Mouse (Mus musculus) common myeloid progenitor, adult 5-6 weeks (primary cell): Measurements from ENCODE around the gene Ethe1. TPM values are rescaled to one million over a fixed set of nuclear protein-coding genes. Genes with fewer than 3 reads are reported as not detected.

ENCODE experiments used
- ATAC-seq: replicated peaks from 2 replicates; pipeline ENCODE4 v1.8.0; 2016; ENCODE audit warnings: low read depth, mild to moderate bottlenecking, moderate TSS enrichment, inconsistent platforms; ENCODE audit not compliant: poor library complexity, severe bottlenecking
- total RNA-seq: library from RNA; stranded (forward); fragments of 200-1000, 187-1606 nt; gene quantifications from 2 replicates; pipeline ENCODE4 v1.2.3, GENCODE M21; 2017

Gene Ethe1
- total RNA-seq = 13.2 and 14.6 TPM in 2 replicates

GRCm38 (mm10) chr7:24587330-24588105, at the start of gene Ethe1, which contains the start of gene Zfp575:
Ethe1 (plus strand) TSS chr7:24587543.
Zfp575 (minus strand) TSS chr7:24587641.
- peak; percentile 40 for ATAC-seq

GRCm38 (mm10) chr7:24537591-24537990, 49.8 kb upstream of the Ethe1 start:
- ATAC-seq = no peak

- no peak for ATAC-seq
Observed at GRCm38 (mm10) chr7:24538154-24538553, 49.2 kb upstream of the Ethe1 start.

- 0 out of 2 replicates have a peak, but pooled peaks have one; percentile 36 for ATAC-seq
Observed at GRCm38 (mm10) chr7:24538701-24539100, 48.6 kb upstream of the Ethe1 start.

GRCm38 (mm10) chr7:24539686-24540085, 47.7 kb upstream of the Ethe1 start:
- ATAC-seq = no peak

DNA sequence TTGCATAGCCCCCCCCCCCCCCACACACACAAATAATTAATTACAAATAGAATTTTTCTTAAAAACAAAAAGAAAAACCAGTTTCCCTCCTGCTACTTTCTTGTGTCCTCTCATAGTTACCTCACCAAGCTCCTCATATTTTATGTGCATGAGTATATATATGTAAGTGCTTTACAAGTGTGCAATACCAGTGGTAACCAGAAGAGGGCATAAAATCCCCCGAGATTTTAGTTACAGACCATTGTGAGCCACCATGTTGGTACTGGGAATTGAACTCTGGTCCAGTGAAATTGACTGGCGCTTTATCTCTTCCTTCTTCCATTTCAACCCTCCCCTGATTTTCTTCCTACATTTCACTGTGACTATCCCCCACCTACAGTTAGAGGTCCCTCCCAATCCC, 42.8 kb upstream of the Ethe1 start:
- no peak for ATAC-seq

GRCm38 (mm10) chr7:24546068-24546614, 41.2 kb upstream of the Ethe1 start, which contains the start of the genes Pinlyp and Xrcc1:
Pinlyp (minus strand) TSS chr7:24546118.
Xrcc1 (plus strand) TSS chr7:24546289.
- ATAC-seq = no peak

GRCm38 (mm10) chr7:24546634-24547389, 40.5 kb upstream of the Ethe1 start:
- peak; percentile 99 for ATAC-seq

GRCm38 (mm10) chr7:24547534-24548036, 39.8 kb upstream of the Ethe1 start:
- no peak for ATAC-seq

- ATAC-seq = no peak
Observed at GRCm38 (mm10) chr7:24551985-24552759, 35.2 kb upstream of the Ethe1 start.

- no peak for ATAC-seq
Observed at GRCm38 (mm10) chr7:24555786-24556185, 31.6 kb upstream of the Ethe1 start.

- ATAC-seq = no peak
Observed at GRCm38 (mm10) chr7:24561450-24561849, 25.9 kb upstream of the Ethe1 start.

DNA sequence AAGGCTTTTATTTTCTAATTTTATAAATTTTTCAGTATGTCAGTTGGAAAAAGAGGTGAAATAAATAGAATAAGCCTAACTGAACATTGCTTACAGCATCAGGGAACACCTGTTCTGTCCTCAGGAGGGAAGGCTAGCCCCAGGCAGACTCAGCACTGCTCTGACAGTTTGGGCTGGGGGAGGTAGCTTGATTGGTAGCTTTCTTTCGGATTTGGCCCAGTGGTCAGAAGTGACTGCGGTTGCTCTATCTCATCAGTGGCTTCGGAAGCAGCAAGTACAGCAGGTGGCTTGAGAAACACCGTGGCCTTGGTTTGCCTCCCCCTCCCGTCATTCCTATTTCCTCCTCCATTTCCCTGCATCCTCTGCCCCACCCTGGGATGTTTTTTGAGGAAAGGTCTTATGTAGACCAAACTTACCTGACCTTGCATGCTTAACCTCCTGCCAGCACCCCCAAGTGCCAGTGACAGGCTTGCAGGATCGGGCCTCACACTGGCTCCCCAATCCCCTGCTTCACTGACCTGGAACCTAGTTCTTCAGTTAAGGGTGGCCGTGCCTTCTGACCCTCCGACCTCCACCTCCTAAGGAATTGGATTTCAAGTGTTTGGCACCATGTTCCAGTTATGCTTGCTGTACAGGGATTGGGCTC, 24.0 kb upstream of the Ethe1 start:
- no peak for ATAC-seq

DNA sequence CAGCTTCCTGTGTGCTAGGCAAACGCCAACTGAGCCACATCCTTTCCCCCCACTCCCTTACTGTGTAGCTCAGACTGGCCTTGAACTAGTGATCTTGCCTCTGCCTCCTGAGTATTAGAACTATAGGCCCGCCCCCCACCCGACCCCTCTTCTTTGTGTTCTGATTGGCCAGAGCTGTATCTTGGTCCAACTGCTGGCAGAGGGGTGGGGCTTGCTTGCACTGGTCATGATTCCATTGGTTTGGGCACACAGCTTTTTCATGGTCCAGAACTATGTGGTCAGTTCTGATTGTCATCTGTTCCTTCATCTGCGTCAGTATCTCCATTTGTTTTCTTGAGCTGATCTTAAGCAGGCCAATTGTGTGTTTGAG, 23.5 kb upstream of the Ethe1 start:
- ATAC-seq = no peak

GRCm38 (mm10) chr7:24564607-24565265, 22.6 kb upstream of the Ethe1 start:
- ATAC-seq = peak; percentile 98

GRCm38 (mm10) chr7:24565627-24566026, 21.7 kb upstream of the Ethe1 start:
- no peak for ATAC-seq

DNA sequence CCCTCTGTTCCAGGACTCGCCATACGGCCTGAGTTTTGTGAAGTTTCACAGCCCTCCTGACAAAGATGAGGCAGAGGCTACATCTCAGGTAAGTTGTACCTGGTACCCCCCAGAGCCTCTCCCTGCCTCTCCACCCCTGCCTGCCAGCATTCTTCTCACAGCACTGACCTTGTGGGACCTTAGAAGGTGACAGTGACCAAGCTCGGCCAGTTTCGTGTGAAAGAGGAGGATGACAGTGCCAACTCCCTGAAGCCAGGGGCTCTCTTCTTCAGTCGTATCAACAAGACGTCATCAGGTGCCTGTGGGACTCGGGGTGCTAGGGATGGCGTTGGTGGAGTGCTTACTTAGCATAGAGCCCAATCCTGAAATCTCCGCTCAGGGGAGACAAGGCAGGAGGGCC, 21.1 kb upstream of the Ethe1 start:
- no peak for ATAC-seq

DNA sequence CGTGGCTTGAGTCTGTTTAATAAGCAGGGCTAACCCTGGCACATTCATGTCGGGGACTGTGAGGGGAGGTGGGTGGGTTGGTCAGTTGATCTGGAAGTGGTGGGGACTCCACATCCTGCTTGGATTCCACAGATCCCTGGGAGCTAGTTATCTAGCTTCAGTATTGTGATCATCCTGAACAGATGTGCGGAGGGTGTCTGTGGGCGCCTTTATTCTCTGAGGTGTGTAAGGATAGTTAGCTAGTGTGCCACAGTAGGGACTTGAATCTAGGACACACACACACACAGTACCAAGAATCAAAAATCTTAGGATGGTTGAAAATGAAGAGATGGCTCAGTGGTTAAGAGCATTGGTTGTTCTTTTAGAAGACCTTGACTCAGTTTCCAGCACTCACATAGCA, 18.8 kb upstream of the Ethe1 start:
- ATAC-seq = no peak

GRCm38 (mm10) chr7:24571071-24571470, 16.3 kb upstream of the Ethe1 start:
- no peak for ATAC-seq
